Mouse (Mus musculus) thymus, adult 2 months (tissue): ENCODE results near the gene Edn2.

ENCODE experiments used
- CTCF ChIP-seq: fragments of 200-500 bp; IDR thresholded peaks from 2 replicates; pipeline ENCODE4 v1.5.1; 2012; ENCODE audit warnings: mild to moderate bottlenecking, control low read depth, low read length, moderate library complexity, borderline replicate concordance; ENCODE audit not compliant: control insufficient read depth, poor library complexity, insufficient read depth; ENCODE audit errors: extremely low read depth
- POLR2A ChIP-seq: fragments of 200-500 bp; IDR thresholded peaks from 2 replicates; pipeline ENCODE4 v1.6.1; 2012; ENCODE audit warnings: mild to moderate bottlenecking, low read length, control low read depth, moderate library complexity; ENCODE audit not compliant: control insufficient read depth, poor library complexity, insufficient read depth; ENCODE audit errors: extremely low read depth

GRCm38 (mm10) chr4:120194026-120194425 lies 33.0 kb downstream of the Edn2 start:
- TF ChIP-seq CTCF (no peak), POLR2A (no peak)
